Mouse (Mus musculus): ENCODE results near the gene Uba5. TPM values are rescaled to one million over a fixed set of nuclear protein-coding genes. Genes with fewer than 3 reads are reported as not detected.

Uba5 gene
- polyA plus RNA-seq, 1 experiment from 2014 or later, result 68.8 TPM

GRCm38 (mm10) chr9:104088555-104088954, 25.6 kb upstream of the Uba5 start:
- ATAC-seq (replicated peaks), result no peak
- H3K27me3 ChIP-seq, result no peaks in the 10 kb centered on the region
- no peak overlapping the region for H3K4me2 ChIP-seq (replicated peaks)
- WGBS, result 31% methylated on average over 8 of the region's 8 CpGs
- no peak overlapping the region for H3K27ac ChIP-seq (replicated peaks)
- H3K9ac ChIP-seq (replicated peaks), result no peak overlapping the region
- peaks cover 6% of the 10 kb centered on the region; the same call in 1 of the 2 replicates for H3K36me3 ChIP-seq
- 0 out of 2 replicates have a peak, but pooled peaks cover 5% of the 10 kb centered on the region for H3K4me1 ChIP-seq
- no peak overlapping the region for H3K4me3 ChIP-seq
- no peaks in the 10 kb centered on the region for H3K9me3 ChIP-seq

- no peaks in the 10 kb centered on the region for H3K9me3 ChIP-seq
- H3K4me1 ChIP-seq, result 0 out of 2 replicates have a peak, but pooled peaks cover 5% of the 10 kb centered on the region
- H3K36me3 ChIP-seq, result peaks cover 6% of the 10 kb centered on the region; the same call in 1 of the 2 replicates
- H3K27ac ChIP-seq (replicated peaks), result no peak overlapping the region
- no peak for ATAC-seq (replicated peaks)
- no peak overlapping the region for H3K4me3 ChIP-seq
- no peaks in the 10 kb centered on the region for H3K27me3 ChIP-seq
- no peak overlapping the region for H3K9ac ChIP-seq (replicated peaks)
- WGBS, result 73% methylated on average over 4 of the region's 4 CpGs
- H3K4me2 ChIP-seq (replicated peaks), result no peak overlapping the region
Measured at GRCm38 (mm10) chr9:104085730-104086429, 22.9 kb upstream of the Uba5 start.

- no peak overlapping the region for H3K9ac ChIP-seq (replicated peaks)
- H3K36me3 ChIP-seq, result peaks cover 6% of the 10 kb centered on the region; the same call in 1 of the 2 replicates
- no peaks in the 10 kb centered on the region for H3K9me3 ChIP-seq
- H3K4me3 ChIP-seq, result no peak overlapping the region
- 82% methylated on average over 3 of the region's 3 CpGs for WGBS
- no peak for ATAC-seq (replicated peaks)
- no peaks in the 10 kb centered on the region for H3K27me3 ChIP-seq
- H3K4me1 ChIP-seq, result no peaks in the 10 kb centered on the region
- no peak overlapping the region for H3K4me2 ChIP-seq (replicated peaks)
- H3K27ac ChIP-seq (replicated peaks), result no peak overlapping the region
Measured at GRCm38 (mm10) chr9:104080038-104080437, 17.1 kb upstream of the Uba5 start.

- H3K9ac ChIP-seq (replicated peaks), result no peak overlapping the region
- no peaks in the 10 kb centered on the region for H3K9me3 ChIP-seq
- peaks cover 2% of the 10 kb centered on the region; the same call in 1 of the 2 replicates for H3K36me3 ChIP-seq
- H3K27ac ChIP-seq (replicated peaks), result no peak overlapping the region
- H3K4me1 ChIP-seq, result no peaks in the 10 kb centered on the region
- no peak for ATAC-seq (replicated peaks)
- 42% methylated on average over 5 of the region's 5 CpGs for WGBS
- no peak overlapping the region for H3K4me2 ChIP-seq (replicated peaks)
- no peak overlapping the region for H3K4me3 ChIP-seq
- no peaks in the 10 kb centered on the region for H3K27me3 ChIP-seq
Measured at GRCm38 (mm10) chr9:104079379-104079778, 16.4 kb upstream of the Uba5 start.

GRCm38 (mm10) chr9:104078780-104079179, 15.8 kb upstream of the Uba5 start:
- no peak overlapping the region for H3K9ac ChIP-seq (replicated peaks)
- no peak overlapping the region for H3K4me3 ChIP-seq
- no peak overlapping the region for H3K27ac ChIP-seq (replicated peaks)
- no peaks in the 10 kb centered on the region for H3K9me3 ChIP-seq
- H3K4me2 ChIP-seq (replicated peaks), result no peak overlapping the region
- no peaks in the 10 kb centered on the region for H3K27me3 ChIP-seq
- H3K4me1 ChIP-seq, result no peaks in the 10 kb centered on the region
- ATAC-seq (replicated peaks), result no peak
- WGBS, result 100% methylated on average over 1 of the region's 1 CpGs
- no peaks in the 10 kb centered on the region for H3K36me3 ChIP-seq

- Histone ChIP-seq H3K4me3 (no peak overlapping the region), H3K27me3 (no peaks in the 10 kb centered on the region), H3K9ac (replicated peaks) (no peak overlapping the region), H3K9me3 (no peaks in the 10 kb centered on the region), H3K4me1 (no peaks in the 10 kb centered on the region), H3K4me2 (replicated peaks) (no peak overlapping the region), H3K27ac (replicated peaks) (no peak overlapping the region), H3K36me3 (no peaks in the 10 kb centered on the region)
- no peak for ATAC-seq (replicated peaks)
- WGBS, result 61% methylated on average over 2 of the region's 2 CpGs
Measured at GRCm38 (mm10) chr9:104075808-104076207, 12.9 kb upstream of the Uba5 start.

- no peak overlapping the region for H3K27ac ChIP-seq (replicated peaks)
- no peak overlapping the region for H3K4me2 ChIP-seq (replicated peaks)
- H3K27me3 ChIP-seq, result no peaks in the 10 kb centered on the region
- 81% methylated on average over 8 of the region's 8 CpGs for WGBS
- no peaks in the 10 kb centered on the region for H3K36me3 ChIP-seq
- ATAC-seq (replicated peaks), result no peak
- H3K9me3 ChIP-seq, result no peaks in the 10 kb centered on the region
- no peak overlapping the region for H3K4me3 ChIP-seq
- H3K9ac ChIP-seq (replicated peaks), result no peak overlapping the region
- H3K4me1 ChIP-seq, result no peaks in the 10 kb centered on the region
Measured at GRCm38 (mm10) chr9:104070863-104071604, 8.1 kb upstream of the Uba5 start.

- WGBS, result 85% methylated on average over 4 of the region's 4 CpGs
- no peak overlapping the region for H3K4me2 ChIP-seq (replicated peaks)
- H3K9ac ChIP-seq (replicated peaks), result no peak overlapping the region
- no peaks in the 10 kb centered on the region for H3K4me1 ChIP-seq
- H3K36me3 ChIP-seq, result no peaks in the 10 kb centered on the region
- no peaks in the 10 kb centered on the region for H3K27me3 ChIP-seq
- ATAC-seq (replicated peaks), result no peak
- no peaks in the 10 kb centered on the region for H3K9me3 ChIP-seq
- no peak overlapping the region for H3K4me3 ChIP-seq
- H3K27ac ChIP-seq (replicated peaks), result no peak overlapping the region
Measured at GRCm38 (mm10) chr9:104070241-104070640, 7.3 kb upstream of the Uba5 start.

GRCm38 (mm10) chr9:104064571-104064970, 1.6 kb upstream of the Uba5 start:
- Histone ChIP-seq H3K4me3 (no peak overlapping the region), H3K4me2 (replicated peaks) (no peak overlapping the region), H3K27ac (replicated peaks) (no peak overlapping the region), H3K9ac (replicated peaks) (no peak overlapping the region), H3K27me3 (no peaks in the 10 kb centered on the region), H3K9me3 (no peaks in the 10 kb centered on the region), H3K4me1 (peaks cover 20% of the 10 kb centered on the region), H3K36me3 (peaks cover 6% of the 10 kb centered on the region)
- WGBS, result 37% methylated on average over 1 of the region's 1 CpGs
- no peak for ATAC-seq (replicated peaks)

- Histone ChIP-seq H3K27ac (replicated peaks) (peak within 1 kb of the TSS; percentile 78), H3K36me3 (peaks cover 10% of the 10 kb centered on the region), H3K27me3 (no peaks in the 10 kb centered on the region), H3K4me2 (replicated peaks) (peak within 1 kb of the TSS; percentile 80), H3K9ac (replicated peaks) (peak within 1 kb of the TSS; percentile 88), H3K4me3 (peak within 1 kb of the TSS; percentile 93), H3K4me1 (peaks cover 20% of the 10 kb centered on the region), H3K9me3 (no peaks in the 10 kb centered on the region)
- under 1% methylated on average over 30 of the region's 30 CpGs for WGBS
- peak; percentile 97 for ATAC-seq (replicated peaks)
Measured at GRCm38 (mm10) chr9:104063244-104063961, 469 bp upstream of the Uba5 start, which contains the start of gene Acad11. TSS of gene Acad11 (plus strand) at chr9:104063377.

- Histone ChIP-seq H3K4me1 (no peaks in the 10 kb centered on the region), H3K4me3 (no peak overlapping the region), H3K9ac (replicated peaks) (no peak overlapping the region), H3K27ac (replicated peaks) (no peak overlapping the region), H3K27me3 (no peaks in the 10 kb centered on the region), H3K9me3 (no peaks in the 10 kb centered on the region), H3K4me2 (replicated peaks) (no peak overlapping the region), H3K36me3 (peaks cover 92% of the 10 kb centered on the region)
- 96% methylated on average over 6 of the region's 6 CpGs for WGBS
- no peak for ATAC-seq (replicated peaks)
Measured at GRCm38 (mm10) chr9:104051028-104051427, 11.9 kb downstream of the Uba5 start.

- Histone ChIP-seq H3K4me1 (no peaks in the 10 kb centered on the region), H3K9me3 (no peaks in the 10 kb centered on the region), H3K27me3 (no peaks in the 10 kb centered on the region), H3K36me3 (peaks cover 36% of the 10 kb centered on the region), H3K4me3 (no peak overlapping the region), H3K4me2 (replicated peaks) (no peak overlapping the region), H3K27ac (replicated peaks) (no peak overlapping the region), H3K9ac (replicated peaks) (no peak overlapping the region)
- WGBS, result 89% methylated on average over 4 of the region's 4 CpGs
- ATAC-seq (replicated peaks), result no peak
Measured at GRCm38 (mm10) chr9:104043676-104044075, 19.3 kb downstream of the Uba5 start.

Data from forebrain, embryonic 15.5 days (tissue).